Mouse (Mus musculus): ENCODE measurements around the gene Zfp281. TPM values are rescaled to one million over a fixed set of nuclear protein-coding genes. Genes with fewer than 3 reads are reported as not detected.

Gene Zfp281
- polyA plus RNA-seq (2012; rRNA removed), result 2.3 and 2.9 TPM in 2 replicates
- 6.7 and 7.1 TPM in 2 replicates for polyA plus RNA-seq (2014; fragmentation: Nextera tagmentation; extraction: Ambion mirVana)

DNA sequence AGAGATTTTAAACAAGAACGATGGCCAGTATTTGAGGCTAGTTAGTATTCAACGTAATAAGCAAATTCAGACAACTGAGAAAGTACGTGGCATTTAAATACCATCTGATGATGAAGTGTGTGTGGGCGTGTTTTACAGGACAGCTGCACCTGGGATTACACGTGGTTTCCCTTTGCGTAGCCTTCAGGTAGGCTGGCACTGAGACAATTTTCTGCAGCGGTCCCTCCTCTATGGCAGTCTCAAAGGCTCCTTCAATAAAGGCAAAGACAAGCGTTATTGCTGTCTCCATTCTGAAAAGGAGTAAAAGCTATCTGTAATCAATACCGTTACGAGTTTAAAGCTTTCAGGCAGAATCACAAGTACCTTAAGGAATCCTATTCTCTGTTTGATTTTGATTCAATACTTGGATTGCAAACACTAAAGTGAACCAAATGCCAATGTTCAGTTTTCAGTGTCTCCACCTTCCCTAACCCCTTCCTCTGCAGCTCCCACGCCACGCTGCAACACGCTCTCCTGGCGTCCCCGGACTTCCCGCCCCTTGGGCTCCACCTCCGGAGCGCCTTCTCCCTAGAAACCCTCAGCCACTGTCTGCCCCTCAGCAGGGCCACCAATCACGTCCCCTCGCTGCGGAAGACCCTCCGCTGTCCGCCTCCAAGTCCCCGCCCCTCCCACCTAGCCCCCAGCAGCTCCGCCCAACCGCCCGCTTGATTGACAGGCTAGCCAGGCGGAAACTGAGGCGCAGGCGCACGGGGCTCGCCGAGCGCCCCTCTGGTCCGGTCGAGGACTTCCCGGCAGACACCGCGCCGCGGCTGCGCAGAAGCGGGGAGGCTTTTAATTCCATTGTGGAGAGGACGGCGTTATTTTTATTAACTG lies at the start of gene Zfp281:
Zfp281 (plus strand) TSS at position 756 of the 873 bp plus-strand sequence.
- DNase-seq (ENCODE audit: low read depth in 3 of 3, low spot score in 3 of 3) (peak; percentile 78 to 79 (median 79)), ATAC-seq (ENCODE audit: insufficient read depth) (peak; percentile 94)
- peak within 1 kb of the TSS; percentile 71 for H3K9ac ChIP-seq (replicated peaks)
- H3K4me3 ChIP-seq (ENCODE audit: insufficient read depth in 1 of 2, low read depth in 2 of 2, low read length in 2 of 2), result peak within 1 kb of the TSS; percentile 76 to 82
- H3K27ac ChIP-seq, result no peak within 1 kb of the TSS
- no peak for TF ChIP-seq EP300 (IDR thresholded peaks at IDR 0.05; ENCODE audit: low read depth)
- peak; percentile 7; the same call in 1 of the 2 replicates for TF ChIP-seq CTCF (IDR thresholded peaks at IDR 0.05; ENCODE audit: low read depth)
- no peaks in the 10 kb centered on the region for H3K9me3 ChIP-seq (ENCODE audit: control insufficient read depth, low read length)
- peaks cover 3% of the 10 kb centered on the region for H3K36me3 ChIP-seq (replicated peaks; ENCODE audit: control insufficient read depth, insufficient read depth, low read depth)
- peaks cover 9 to 10% of the 10 kb centered on the region in 2 experiments; a peak in 3 of 4 replicates for H3K4me1 ChIP-seq (replicated peaks; ENCODE audit: control insufficient read depth in 2 of 2, insufficient read depth in 2 of 2, low read length in 1 of 2)
- 2% methylated on average over 45 of the region's 45 CpGs for WGBS (ENCODE audit: insufficient replicate concordance)
- H3K4me2 ChIP-seq (ENCODE audit: low read depth), result peak within 1 kb of the TSS; percentile 77
- H3K27me3 ChIP-seq (ENCODE audit: control insufficient read depth, insufficient read depth, low read length), result no peaks in the 10 kb centered on the region

DNA sequence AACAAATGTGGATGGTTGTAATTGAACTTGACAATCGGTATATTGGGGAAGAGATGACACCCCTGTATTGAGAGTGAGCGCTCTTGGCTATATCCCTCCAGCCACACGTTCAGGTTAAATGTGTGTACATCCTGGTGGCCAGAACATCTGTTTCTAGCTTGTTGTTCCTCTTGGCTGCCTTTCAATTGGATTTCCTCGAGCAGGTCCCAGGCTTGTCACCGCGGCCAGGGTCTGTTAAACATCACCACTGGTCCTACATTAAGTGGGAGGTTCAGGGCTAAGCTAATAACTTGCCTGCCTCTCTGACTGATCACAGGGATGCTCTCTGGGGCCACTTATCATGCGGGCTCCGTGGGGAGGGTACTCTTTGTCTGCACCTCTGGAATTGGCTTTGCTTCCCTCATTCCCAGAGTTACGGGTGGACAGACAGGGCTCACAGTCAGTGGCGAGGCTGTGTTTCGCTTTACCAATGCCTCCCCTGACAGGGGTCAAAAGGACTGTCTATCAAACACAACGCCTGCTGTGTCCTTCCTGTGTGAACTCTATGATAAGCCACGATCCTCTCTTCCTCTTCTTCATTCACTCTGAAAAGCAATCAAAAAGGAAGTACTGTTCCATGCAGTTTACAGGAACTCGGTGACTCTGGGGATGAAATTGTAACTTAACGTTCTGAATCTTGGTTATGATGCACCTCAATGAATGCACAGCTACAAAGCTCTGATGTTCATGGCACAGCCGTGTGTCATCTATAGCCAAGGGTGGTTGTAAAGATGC lies 46.6 kb upstream of the Zfp281 start:
- DNase-seq (ENCODE audit: low read depth in 3 of 3, low spot score in 3 of 3) (no peak), ATAC-seq (ENCODE audit: insufficient read depth) (no peak)
- no peak overlapping the region for H3K4me3 ChIP-seq (ENCODE audit: insufficient read depth in 1 of 2, low read depth in 2 of 2, low read length in 2 of 2)
- H3K9me3 ChIP-seq (ENCODE audit: control insufficient read depth, low read length), result no peaks in the 10 kb centered on the region
- H3K27me3 ChIP-seq (ENCODE audit: control insufficient read depth, insufficient read depth, low read length), result no peaks in the 10 kb centered on the region; the same call in 1 of the 2 replicates
- no peak overlapping the region for H3K4me2 ChIP-seq (ENCODE audit: low read depth)
- no peak overlapping the region for H3K27ac ChIP-seq
- 18% methylated on average over 16 of the region's 16 CpGs for WGBS (ENCODE audit: insufficient replicate concordance)
- H3K4me1 ChIP-seq (replicated peaks; ENCODE audit: control insufficient read depth in 2 of 2, insufficient read depth in 2 of 2, low read length in 1 of 2), result peaks cover 0 to 9% of the 10 kb centered on the region in 2 experiments; a peak in 2 of 4 replicates
- no peak overlapping the region for H3K9ac ChIP-seq (replicated peaks)
- no peaks in the 10 kb centered on the region for H3K36me3 ChIP-seq (replicated peaks; ENCODE audit: control insufficient read depth, insufficient read depth, low read depth)
- TF ChIP-seq CTCF (IDR thresholded peaks at IDR 0.05; ENCODE audit: low read depth) (no peak), EP300 (IDR thresholded peaks at IDR 0.05; ENCODE audit: low read depth) (no peak)

DNA sequence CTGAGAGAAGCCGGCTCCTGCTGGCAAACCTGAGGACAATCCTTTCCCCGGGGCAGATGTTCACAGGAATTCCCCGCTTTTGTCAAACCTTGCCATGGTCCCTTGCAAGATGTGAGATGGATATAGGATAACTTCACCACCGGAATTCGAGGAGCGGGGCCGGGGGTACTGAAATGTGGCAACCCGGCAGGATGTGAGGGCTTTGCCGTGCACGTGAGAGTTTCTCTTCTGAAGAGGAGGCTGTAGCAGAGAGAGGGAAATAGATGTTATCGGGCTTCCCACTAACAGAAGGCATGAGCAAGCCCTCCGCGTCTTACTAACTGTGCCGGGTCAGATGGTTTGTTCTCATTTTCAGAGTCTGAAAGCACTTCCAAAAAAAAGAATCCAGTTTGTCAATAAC lies 45.3 kb upstream of the Zfp281 start:
- Histone ChIP-seq H3K27me3 (ENCODE audit: control insufficient read depth, insufficient read depth, low read length) (no peaks in the 10 kb centered on the region; the same call in 1 of the 2 replicates), H3K9me3 (ENCODE audit: control insufficient read depth, low read length) (no peaks in the 10 kb centered on the region), H3K4me2 (ENCODE audit: low read depth) (no peak overlapping the region; the same call in 1 of the 2 replicates), H3K36me3 (replicated peaks; ENCODE audit: control insufficient read depth, insufficient read depth, low read depth) (no peaks in the 10 kb centered on the region), H3K4me3 (ENCODE audit: insufficient read depth in 1 of 2, low read depth in 2 of 2, low read length in 2 of 2) (no peak overlapping the region), H3K9ac (replicated peaks) (no peak overlapping the region), H3K4me1 (replicated peaks; ENCODE audit: control insufficient read depth in 2 of 2, insufficient read depth in 2 of 2, low read length in 1 of 2) (peaks cover 0 to 9% of the 10 kb centered on the region in 2 experiments; a peak in 2 of 4 replicates), H3K27ac (no peak overlapping the region)
- ATAC-seq (ENCODE audit: insufficient read depth) (no peak), DNase-seq (ENCODE audit: low read depth in 3 of 3, low spot score in 3 of 3) (no peak)
- WGBS (ENCODE audit: insufficient replicate concordance), result 19% methylated on average over 14 of the region's 14 CpGs
- no peak for TF ChIP-seq CTCF (IDR thresholded peaks at IDR 0.05; ENCODE audit: low read depth)
- no peak for TF ChIP-seq EP300 (IDR thresholded peaks at IDR 0.05; ENCODE audit: low read depth)

DNA sequence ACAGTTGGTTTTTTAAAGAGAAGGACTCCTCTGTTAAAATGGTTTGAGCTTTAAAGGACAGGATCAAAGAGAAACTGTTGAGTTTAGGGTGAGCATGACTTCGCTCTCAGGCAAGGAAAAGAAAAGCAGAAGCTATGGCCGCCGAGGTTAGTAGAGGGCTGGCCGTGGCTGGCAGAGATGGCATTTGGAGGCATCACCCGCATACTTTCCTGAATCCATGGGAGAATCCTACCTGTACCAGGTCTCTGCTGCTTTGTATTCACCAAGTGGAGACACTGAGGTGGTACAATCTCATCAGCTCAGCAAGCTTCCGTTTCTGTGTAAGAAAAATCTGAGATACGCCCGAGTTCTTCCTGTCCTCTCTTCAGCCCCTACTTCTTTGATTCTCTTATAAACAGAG lies 44.4 kb upstream of the Zfp281 start:
- H3K4me1 ChIP-seq (replicated peaks; ENCODE audit: control insufficient read depth in 2 of 2, insufficient read depth in 2 of 2, low read length in 1 of 2), result peaks cover 0 to 9% of the 10 kb centered on the region in 2 experiments; a peak in 2 of 4 replicates
- no peaks in the 10 kb centered on the region for H3K36me3 ChIP-seq (replicated peaks; ENCODE audit: control insufficient read depth, insufficient read depth, low read depth)
- DNase-seq (ENCODE audit: low read depth in 3 of 3, low spot score in 3 of 3), result no peak
- TF ChIP-seq CTCF (IDR thresholded peaks at IDR 0.05; ENCODE audit: low read depth), result no peak
- ATAC-seq (ENCODE audit: insufficient read depth), result no peak
- H3K9me3 ChIP-seq (ENCODE audit: control insufficient read depth, low read length), result no peaks in the 10 kb centered on the region
- H3K27ac ChIP-seq, result no peak overlapping the region
- no peak overlapping the region for H3K4me2 ChIP-seq (ENCODE audit: low read depth)
- H3K9ac ChIP-seq (replicated peaks), result no peak overlapping the region
- 36% methylated on average over 8 of the region's 8 CpGs for WGBS (ENCODE audit: insufficient replicate concordance)
- H3K4me3 ChIP-seq (ENCODE audit: insufficient read depth in 1 of 2, low read depth in 2 of 2, low read length in 2 of 2), result no peak overlapping the region
- no peaks in the 10 kb centered on the region; the same call in 1 of the 2 replicates for H3K27me3 ChIP-seq (ENCODE audit: control insufficient read depth, insufficient read depth, low read length)

Measured in liver, embryonic 14.5 days (tissue).